Mouse (Mus musculus) ES-E14 (cell line): ENCODE measurements around the gene Fh1.

Experiments
- CHD2 ChIP-seq: IDR thresholded peaks from 2 replicates; pipeline ENCODE4 v1.6.1; 2014; ENCODE audit warnings: mild to moderate bottlenecking, low read depth, low read length, inconsistent platforms
- HCFC1 ChIP-seq: IDR thresholded peaks from 2 replicates; pipeline ENCODE4 v1.6.1; 2012; ENCODE audit warnings: low read length, inconsistent platforms, borderline replicate concordance; ENCODE audit not compliant: insufficient read depth
- ZC3H11A ChIP-seq: IDR thresholded peaks from 2 replicates; pipeline ENCODE4 v1.6.1; 2012; ENCODE audit warnings: low read depth, mild to moderate bottlenecking, inconsistent platforms, low read length, borderline replicate concordance
- ZNF384 ChIP-seq: IDR thresholded peaks from 2 replicates; pipeline ENCODE4 v1.6.1; 2012; ENCODE audit warnings: low read depth, low read length, inconsistent platforms

GRCm38 (mm10) chr1:175648615-175649014 is 23.2 kb upstream of the Fh1 start:
- TF ChIP-seq ZC3H11A (no peak), CHD2 (no peak), ZNF384 (no peak), HCFC1 (no peak)
